Mouse (Mus musculus): ENCODE measurements around the gene Cyp2w1. TPM values are rescaled to one million over a fixed set of nuclear protein-coding genes. Genes with fewer than 3 reads are reported as not detected.
"Not testable (repeated sequence)": the region's sequence is repeated elsewhere in the genome, so short reads cannot be mapped to it uniquely, and the experiment has no call there.

Gene Cyp2w1
- total and polyA plus RNA-seq, 2 experiments = not detected

DNA sequence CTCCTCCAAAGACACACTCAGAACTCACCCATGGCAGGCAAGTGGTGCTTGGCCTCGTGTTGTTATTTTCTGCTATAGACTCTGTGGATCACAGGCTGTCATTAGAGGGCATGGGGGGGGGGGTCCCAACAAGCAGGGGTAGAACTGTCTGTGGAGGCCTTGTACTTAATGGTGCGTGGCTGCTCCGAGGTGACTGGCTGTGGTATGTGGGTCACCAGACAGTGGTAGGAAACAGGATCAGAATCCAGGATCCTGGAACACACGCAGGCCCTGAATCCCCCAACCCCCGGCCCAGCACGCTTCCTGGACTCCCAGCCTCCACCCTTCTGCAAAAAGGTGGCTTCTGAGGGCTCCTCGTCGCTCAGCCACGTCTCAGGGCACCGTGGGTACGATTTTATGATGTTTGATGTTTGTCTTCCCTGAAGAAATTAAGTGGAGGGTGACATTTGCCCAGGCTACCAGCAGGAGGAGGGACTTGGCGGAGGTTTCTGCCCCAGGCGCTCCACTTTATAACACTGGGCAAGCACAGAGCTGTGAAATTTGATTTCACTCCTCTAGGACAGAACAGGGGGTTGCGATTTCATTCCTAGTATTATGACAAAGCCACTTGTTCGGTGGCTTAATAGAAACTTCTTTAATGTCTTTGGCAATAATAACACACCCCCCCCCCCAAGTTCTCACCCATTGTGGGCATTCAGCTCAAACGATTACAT, 19.0 kb upstream of the Cyp2w1 start:
- Histone ChIP-seq H3K9ac (ENCODE audit: low read depth, low read length) (peak overlapping the region; percentile 6; the same call in 1 of the 2 replicates), H3K27ac (replicated peaks; ENCODE audit: insufficient read depth, low read depth, low read length) (peak overlapping the region; percentile 76), H3K4me1 (ENCODE audit: control insufficient read depth, insufficient read depth, low read length) (peaks cover 26% of the 10 kb centered on the region), H3K36me3 (ENCODE audit: control insufficient read depth, insufficient read depth, low read length) (no peaks in the 10 kb centered on the region), H3K79me2 (ENCODE audit: control insufficient read depth, insufficient read depth, low read length) (no peaks in the 10 kb centered on the region), H3K27me3 (ENCODE audit: control insufficient read depth, insufficient read depth, low read length) (no peaks in the 10 kb centered on the region), H3K4me3 (ENCODE audit: insufficient read depth, low read depth, low read length) (no peak overlapping the region)
- peak; percentile 58 for TF ChIP-seq CTCF (IDR thresholded peaks at IDR 0.05; ENCODE audit: low read depth, low read length)
- TF ChIP-seq POLR2A (IDR thresholded peaks at IDR 0.05; ENCODE audit: extremely low read depth, insufficient read depth, low read length) = no peak
- WGBS = 41% methylated on average over 16 of the region's 16 CpGs
- peak; percentile 83 for DNase-seq (ENCODE audit: extremely low read depth, low read depth, low spot score)

GRCm38 (mm10) chr5:139334394-139334793, 18.0 kb upstream of the Cyp2w1 start:
- peaks cover 26% of the 10 kb centered on the region for H3K4me1 ChIP-seq (ENCODE audit: control insufficient read depth, insufficient read depth, low read length)
- not testable (repeated sequence) for H3K9ac ChIP-seq (ENCODE audit: low read depth, low read length); H3K27ac ChIP-seq (replicated peaks; ENCODE audit: insufficient read depth, low read depth, low read length); H3K27me3 ChIP-seq (ENCODE audit: control insufficient read depth, insufficient read depth, low read length); H3K79me2 ChIP-seq (ENCODE audit: control insufficient read depth, insufficient read depth, low read length); H3K36me3 ChIP-seq (ENCODE audit: control insufficient read depth, insufficient read depth, low read length); H3K4me3 ChIP-seq (ENCODE audit: insufficient read depth, low read depth, low read length); DNase-seq (ENCODE audit: extremely low read depth, low read depth, low spot score)
- peak; percentile 12; the same call in 1 of the 2 replicates for TF ChIP-seq CTCF (IDR thresholded peaks at IDR 0.05; ENCODE audit: low read depth, low read length)
- 91% methylated on average over 10 of the region's 10 CpGs for WGBS

GRCm38 (mm10) chr5:139335634-139336033, 16.8 kb upstream of the Cyp2w1 start:
- H3K4me3 ChIP-seq (ENCODE audit: insufficient read depth, low read depth, low read length) = no peak overlapping the region
- WGBS = 82% methylated on average over 4 of the region's 4 CpGs
- no peak overlapping the region for H3K9ac ChIP-seq (ENCODE audit: low read depth, low read length)
- no peaks in the 10 kb centered on the region for H3K36me3 ChIP-seq (ENCODE audit: control insufficient read depth, insufficient read depth, low read length)
- no peak overlapping the region for H3K27ac ChIP-seq (replicated peaks; ENCODE audit: insufficient read depth, low read depth, low read length)
- no peaks in the 10 kb centered on the region for H3K79me2 ChIP-seq (ENCODE audit: control insufficient read depth, insufficient read depth, low read length)
- H3K4me1 ChIP-seq (ENCODE audit: control insufficient read depth, insufficient read depth, low read length) = peaks cover 26% of the 10 kb centered on the region
- H3K27me3 ChIP-seq (ENCODE audit: control insufficient read depth, insufficient read depth, low read length) = no peaks in the 10 kb centered on the region
- DNase-seq (ENCODE audit: extremely low read depth, low read depth, low spot score) = no peak
- TF ChIP-seq CTCF (IDR thresholded peaks at IDR 0.05; ENCODE audit: low read depth, low read length) (no peak), POLR2A (IDR thresholded peaks at IDR 0.05; ENCODE audit: extremely low read depth, insufficient read depth, low read length) (no peak)

DNA sequence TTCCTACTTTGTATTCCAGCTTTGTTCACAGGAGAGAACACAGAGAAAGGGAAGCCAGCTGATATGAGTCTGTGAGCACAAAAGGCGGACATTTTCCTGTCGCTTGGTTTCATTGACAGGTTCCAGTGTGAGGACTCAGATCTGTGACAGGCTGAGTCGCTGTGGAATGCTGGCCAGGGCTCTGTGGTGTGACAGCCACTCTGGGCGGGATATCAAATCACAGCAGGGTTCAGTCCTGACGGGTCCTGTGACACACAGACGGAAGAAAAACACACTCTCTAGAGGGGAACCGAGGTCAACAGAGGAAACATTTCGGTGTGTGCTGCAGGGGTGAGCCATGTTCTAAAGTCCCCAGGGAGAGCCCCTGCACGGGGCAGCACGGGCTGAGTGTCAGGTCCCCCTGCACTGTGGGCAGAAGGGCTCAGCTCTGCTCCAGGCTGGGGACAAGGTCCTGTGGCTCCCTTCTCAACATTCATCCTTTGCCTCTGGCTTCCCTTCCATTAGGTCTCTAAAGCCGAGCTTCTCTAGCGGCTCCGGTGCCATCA, 14.5 kb upstream of the Cyp2w1 start:
- Histone ChIP-seq H3K36me3 (ENCODE audit: control insufficient read depth, insufficient read depth, low read length) (peaks cover 9% of the 10 kb centered on the region; the same call in 1 of the 2 replicates), H3K4me1 (ENCODE audit: control insufficient read depth, insufficient read depth, low read length) (peaks cover 17% of the 10 kb centered on the region), H3K27ac (replicated peaks; ENCODE audit: insufficient read depth, low read depth, low read length) (no peak overlapping the region), H3K79me2 (ENCODE audit: control insufficient read depth, insufficient read depth, low read length) (peaks cover 4% of the 10 kb centered on the region; the same call in 1 of the 2 replicates), H3K9ac (ENCODE audit: low read depth, low read length) (no peak overlapping the region), H3K27me3 (ENCODE audit: control insufficient read depth, insufficient read depth, low read length) (no peaks in the 10 kb centered on the region), H3K4me3 (ENCODE audit: insufficient read depth, low read depth, low read length) (no peak overlapping the region)
- TF ChIP-seq CTCF (IDR thresholded peaks at IDR 0.05; ENCODE audit: low read depth, low read length) (no peak), POLR2A (IDR thresholded peaks at IDR 0.05; ENCODE audit: extremely low read depth, insufficient read depth, low read length) (no peak)
- WGBS = 70% methylated on average over 13 of the region's 13 CpGs
- peak; percentile 71 for DNase-seq (ENCODE audit: extremely low read depth, low read depth, low spot score)

GRCm38 (mm10) chr5:139338403-139338802, 14.0 kb upstream of the Cyp2w1 start:
- Histone ChIP-seq H3K36me3 (ENCODE audit: control insufficient read depth, insufficient read depth, low read length) (peaks cover 9% of the 10 kb centered on the region; the same call in 1 of the 2 replicates), H3K79me2 (ENCODE audit: control insufficient read depth, insufficient read depth, low read length) (peaks cover 4% of the 10 kb centered on the region; the same call in 1 of the 2 replicates), H3K27ac (replicated peaks; ENCODE audit: insufficient read depth, low read depth, low read length) (no peak overlapping the region), H3K27me3 (ENCODE audit: control insufficient read depth, insufficient read depth, low read length) (no peaks in the 10 kb centered on the region), H3K4me1 (ENCODE audit: control insufficient read depth, insufficient read depth, low read length) (peaks cover 12% of the 10 kb centered on the region), H3K9ac (ENCODE audit: low read depth, low read length) (no peak overlapping the region), H3K4me3 (ENCODE audit: insufficient read depth, low read depth, low read length) (no peak overlapping the region)
- TF ChIP-seq POLR2A (IDR thresholded peaks at IDR 0.05; ENCODE audit: extremely low read depth, insufficient read depth, low read length) = no peak
- TF ChIP-seq CTCF (IDR thresholded peaks at IDR 0.05; ENCODE audit: low read depth, low read length) = no peak
- 56% methylated on average over 3 of the region's 3 CpGs for WGBS
- DNase-seq (ENCODE audit: extremely low read depth, low read depth, low spot score) = peak; percentile 57

- Histone ChIP-seq H3K9ac (ENCODE audit: low read depth, low read length) (no peak overlapping the region), H3K4me1 (ENCODE audit: control insufficient read depth, insufficient read depth, low read length) (peaks cover 12% of the 10 kb centered on the region), H3K79me2 (ENCODE audit: control insufficient read depth, insufficient read depth, low read length) (peaks cover 4% of the 10 kb centered on the region; the same call in 1 of the 2 replicates), H3K36me3 (ENCODE audit: control insufficient read depth, insufficient read depth, low read length) (peaks cover 9% of the 10 kb centered on the region; the same call in 1 of the 2 replicates), H3K27ac (replicated peaks; ENCODE audit: insufficient read depth, low read depth, low read length) (no peak overlapping the region), H3K4me3 (ENCODE audit: insufficient read depth, low read depth, low read length) (no peak overlapping the region), H3K27me3 (ENCODE audit: control insufficient read depth, insufficient read depth, low read length) (no peaks in the 10 kb centered on the region)
- no peak for DNase-seq (ENCODE audit: extremely low read depth, low read depth, low spot score)
- TF ChIP-seq CTCF (IDR thresholded peaks at IDR 0.05; ENCODE audit: low read depth, low read length) (no peak), POLR2A (IDR thresholded peaks at IDR 0.05; ENCODE audit: extremely low read depth, insufficient read depth, low read length) (no peak)
- whole genome bisulfite sequencing = 89% methylated on average over 11 of the region's 11 CpGs
These were observed 13.5 kb upstream of the Cyp2w1 start for GRCm38 (mm10) chr5:139338891-139339290.

All from liver, adult 2 months (tissue).